Mouse (Mus musculus): Measurements from ENCODE around the gene Phf20.
"Not testable (repeated sequence)": the region's sequence is repeated elsewhere in the genome, so short reads cannot be mapped to it uniquely, and the experiment has no call there.

Gene Phf20

GRCm38 (mm10) chr2:156196302-156197128 is at the start of gene Phf20:
Gene Phf20, plus strand, starts transcription at chr2:156196466.
- DNase-seq = peak; percentile 100

GRCm38 (mm10) chr2:156147316-156147915 is 48.9 kb upstream of the Phf20 start:
- DNase-seq = no peak

GRCm38 (mm10) chr2:156151538-156151937 is 44.7 kb upstream of the Phf20 start:
- no peak for DNase-seq

- no peak for DNase-seq
Observed at GRCm38 (mm10) chr2:156165478-156165877, 30.8 kb upstream of the Phf20 start.

GRCm38 (mm10) chr2:156166557-156166956 is 29.7 kb upstream of the Phf20 start:
- no peak for DNase-seq

GRCm38 (mm10) chr2:156177079-156177478 is 19.2 kb upstream of the Phf20 start:
- DNase-seq = no peak

- no peak for DNase-seq
Observed at GRCm38 (mm10) chr2:156177651-156178050, 18.6 kb upstream of the Phf20 start.

GRCm38 (mm10) chr2:156179046-156179795 is 17.0 kb upstream of the Phf20 start:
- peak; percentile 90 for DNase-seq

GRCm38 (mm10) chr2:156179796-156180093 is 16.5 kb upstream of the Phf20 start:
- DNase-seq = no peak

- peak; percentile 99 for DNase-seq
Observed at GRCm38 (mm10) chr2:156180094-156180821, 16.0 kb upstream of the Phf20 start, which contains the start of gene Rbm39. Gene Rbm39, minus strand, starts transcription at chr2:156180238.

- DNase-seq = no peak
Observed at GRCm38 (mm10) chr2:156180824-156181590, 15.3 kb upstream of the Phf20 start.

- DNase-seq = no peak
Observed at GRCm38 (mm10) chr2:156181592-156181991, 14.7 kb upstream of the Phf20 start.

GRCm38 (mm10) chr2:156189241-156189640 is 7.0 kb upstream of the Phf20 start:
- DNase-seq = not testable (repeated sequence)

GRCm38 (mm10) chr2:156190004-156190896 is 6.0 kb upstream of the Phf20 start:
- peak; percentile 77 for DNase-seq

- no peak for DNase-seq
Observed at GRCm38 (mm10) chr2:156191540-156191939, 4.7 kb upstream of the Phf20 start.

- DNase-seq = no peak
Observed at GRCm38 (mm10) chr2:156192068-156192467, 4.2 kb upstream of the Phf20 start.

- DNase-seq = no peak
Observed at GRCm38 (mm10) chr2:156193066-156193862, 3.0 kb upstream of the Phf20 start.

GRCm38 (mm10) chr2:156194571-156194970 is 1.7 kb upstream of the Phf20 start:
- no peak for DNase-seq

- DNase-seq = no peak
Observed at GRCm38 (mm10) chr2:156197129-156197911, 1.1 kb downstream of the Phf20 start.
